10 mouse cellular contexts compared by ENCODE assay signal in genomic region chr10:93163711-93164488, GRCm38 (mm10). TPM values are rescaled to one million over a fixed set of nuclear protein-coding genes. Genes with fewer than 3 reads are reported as not detected.
A peak's percentile ranks its signal among the peaks of the same experiment; 100 is the strongest.
DNase-seq lines count a peak whose midpoint lies in the region; ATAC-seq and TF ChIP-seq lines count a peak whose summit lies in the region.
"Had no signal": no experiment of that assay in that cellular context is flagged by ENCODE, and none has a peak within 500 bp of the region (broad histone marks: within the 10 kb centered on the region; RNA-seq: fewer than 3 reads in every experiment).

No protein-coding gene starts in this region.

- no peak overlapping the region for H3K9ac ChIP-seq in midbrain, embryonic 11.5 days (ENCODE audit: low read length)
- H3K9ac ChIP-seq in liver, embryonic 12.5 days, result peak overlapping the region; percentile 28

- WGBS in midbrain, embryonic 11.5 days, result 52% methylated on average over 6 of the region's 6 CpGs
- 56% methylated on average over 6 of the region's 6 CpGs for WGBS in midbrain, embryonic 10.5 days
- 48% methylated on average over 6 of the region's 6 CpGs for WGBS in liver, embryonic 12.5 days (ENCODE audit: insufficient replicate concordance)
- WGBS in small intestine, adult 2 months, result 68% methylated on average over 6 of the region's 6 CpGs
- 84% methylated on average over 6 of the region's 6 CpGs for WGBS in limb, embryonic 10.5 days
- WGBS in embryonic facial prominence, embryonic 10.5 days, result 62% methylated on average over 6 of the region's 6 CpGs

- H3K27ac ChIP-seq in gastrocnemius, adult 2 months, result peak overlapping the region; percentile 38; the same call in 1 of the 2 replicates
- H3K27ac ChIP-seq in midbrain, embryonic 11.5 days (ENCODE audit: low read depth, low read length), result no peak overlapping the region
- H3K27ac ChIP-seq in midbrain, embryonic 10.5 days (replicated peaks), result no peak overlapping the region
- peak overlapping the region; percentile 63 for H3K27ac ChIP-seq in liver, embryonic 12.5 days
- peak overlapping the region; percentile 24; the same call in 1 of the 2 replicates for H3K27ac ChIP-seq in small intestine, adult 2 months (ENCODE audit: insufficient read depth, low read depth, low read length)
- no peak overlapping the region for H3K27ac ChIP-seq in limb, embryonic 10.5 days
- no peak overlapping the region; the same call in 1 of the 2 replicates for H3K27ac ChIP-seq in embryonic facial prominence, embryonic 10.5 days (replicated peaks)

- no peak for ATAC-seq in midbrain, embryonic 11.5 days (ENCODE audit: low FRiP score)
- ATAC-seq in liver, embryonic 12.5 days, result no peak

- DNase-seq in gastrocnemius, adult 2 months, result no peak
- no peak for DNase-seq in gastrocnemius, postnatal 14 days
- peak; percentile 86 for DNase-seq in midbrain, embryonic 11.5 days (ENCODE audit: low spot score, missing footprints)
- no peak for DNase-seq in midbrain, embryonic 10.5 days (ENCODE audit: low spot score)
- DNase-seq in limb, embryonic 10.5 days (ENCODE audit: low spot score), result no peak
- no peak for DNase-seq in embryonic facial prominence, embryonic 10.5 days (ENCODE audit: low spot score)
- DNase-seq: heart, postnatal 36 days; retina, postnatal 1 day had no signal

- H3K36me3 ChIP-seq in midbrain, embryonic 11.5 days (ENCODE audit: control insufficient read depth, insufficient read depth, low read length), result no peaks in the 10 kb centered on the region
- no peaks in the 10 kb centered on the region for H3K36me3 ChIP-seq in midbrain, embryonic 10.5 days
- no peaks in the 10 kb centered on the region for H3K36me3 ChIP-seq in liver, embryonic 12.5 days
- H3K36me3 ChIP-seq in small intestine, adult 2 months (ENCODE audit: control insufficient read depth, insufficient read depth, low read length), result no peaks in the 10 kb centered on the region
- no peaks in the 10 kb centered on the region for H3K36me3 ChIP-seq in limb, embryonic 10.5 days
- H3K36me3 ChIP-seq in embryonic facial prominence, embryonic 10.5 days (replicated peaks), result no peaks in the 10 kb centered on the region

- peaks cover 42% of the 10 kb centered on the region for H3K4me1 ChIP-seq in midbrain, embryonic 11.5 days (ENCODE audit: control insufficient read depth, insufficient read depth, low read length)
- H3K4me1 ChIP-seq in midbrain, embryonic 10.5 days, result peaks cover 75% of the 10 kb centered on the region
- peaks cover 66% of the 10 kb centered on the region for H3K4me1 ChIP-seq in liver, embryonic 12.5 days
- H3K4me1 ChIP-seq in small intestine, adult 2 months (ENCODE audit: control insufficient read depth, insufficient read depth, insufficient read length, low read length), result peaks cover 8% of the 10 kb centered on the region; the same call in 1 of the 2 replicates
- peaks cover 26% of the 10 kb centered on the region for H3K4me1 ChIP-seq in limb, embryonic 10.5 days
- peaks cover 60% of the 10 kb centered on the region for H3K4me1 ChIP-seq in embryonic facial prominence, embryonic 10.5 days

- H3K27me3 ChIP-seq in midbrain, embryonic 11.5 days (ENCODE audit: control insufficient read depth, insufficient read depth, low read length), result no peaks in the 10 kb centered on the region
- H3K27me3 ChIP-seq in midbrain, embryonic 10.5 days (ENCODE audit: low read depth, poor library complexity, severe bottlenecking), result no peaks in the 10 kb centered on the region
- H3K27me3 ChIP-seq in liver, embryonic 12.5 days (replicated peaks), result no peaks in the 10 kb centered on the region
- H3K27me3 ChIP-seq in small intestine, adult 2 months (ENCODE audit: control insufficient read depth, insufficient read depth, low read length), result no peaks in the 10 kb centered on the region
- no peaks in the 10 kb centered on the region for H3K27me3 ChIP-seq in limb, embryonic 10.5 days (ENCODE audit: low read depth, poor library complexity, severe bottlenecking)
- no peaks in the 10 kb centered on the region for H3K27me3 ChIP-seq in embryonic facial prominence, embryonic 10.5 days (replicated peaks; ENCODE audit: low read depth, poor library complexity, severe bottlenecking)

- TF ChIP-seq POLR2A in small intestine, adult 2 months (IDR thresholded peaks at IDR 0.05; ENCODE audit: low read depth, low read length), result no peak

- H3K4me2 ChIP-seq in midbrain, embryonic 11.5 days, result no peak overlapping the region
- H3K4me2 ChIP-seq in liver, embryonic 12.5 days, result peak overlapping the region; percentile 41

- no peak overlapping the region for H3K4me3 ChIP-seq in gastrocnemius, adult 2 months
- H3K4me3 ChIP-seq in midbrain, embryonic 11.5 days (ENCODE audit: low read depth, low read length), result no peak overlapping the region
- no peak overlapping the region for H3K4me3 ChIP-seq in midbrain, embryonic 10.5 days
- H3K4me3 ChIP-seq in liver, embryonic 12.5 days, result peak overlapping the region; percentile 15; the same call in 1 of the 2 replicates
- H3K4me3 ChIP-seq in small intestine, adult 2 months (ENCODE audit: low read depth, low read length), result no peak overlapping the region
- H3K4me3 ChIP-seq in limb, embryonic 10.5 days, result no peak overlapping the region
- no peak overlapping the region for H3K4me3 ChIP-seq in embryonic facial prominence, embryonic 10.5 days

- intact Hi-C loops in gastrocnemius, adult 2 months (cut with DNase I), result loop anchor here (5.0 kb wide), 3 partner anchors 68 to 263 kb away; no protein-coding TSS in a partner anchor
- intact Hi-C loops in gastrocnemius, postnatal 14 days (cut with DNase I; ENCODE audit: low total_unique reads), result loop anchor here (10.0 kb wide), 1 partner anchor 91 kb away; no protein-coding TSS in a partner anchor

- TF ChIP-seq CTCF in gastrocnemius, adult 2 months (IDR thresholded peaks at IDR 0.05), result no peak
- TF ChIP-seq CTCF in small intestine, adult 2 months (IDR thresholded peaks at IDR 0.05; ENCODE audit: extremely low read depth, insufficient read length, insufficient replicate concordance, low read depth, low read length), result no peak

- H3K9me3 ChIP-seq in midbrain, embryonic 11.5 days (ENCODE audit: control insufficient read depth, low read length), result no peaks in the 10 kb centered on the region
- H3K9me3 ChIP-seq in midbrain, embryonic 10.5 days (replicated peaks), result no peaks in the 10 kb centered on the region
- no peaks in the 10 kb centered on the region for H3K9me3 ChIP-seq in liver, embryonic 12.5 days (replicated peaks)
- no peaks in the 10 kb centered on the region for H3K9me3 ChIP-seq in limb, embryonic 10.5 days (replicated peaks)
- no peaks in the 10 kb centered on the region for H3K9me3 ChIP-seq in embryonic facial prominence, embryonic 10.5 days

RNA-seq across cellular contexts. Expression of gene Cdk17, which starts 3.2 kb away (rescaled TPM):
- total RNA-seq in gastrocnemius, adult 2 months (2021), result 1 to 10 TPM; 5.4 to 6.1 TPM
- 10 to 100 TPM in 1 of 2 experiments, 1 to 10 TPM in 1; 9.8 to 11.9 TPM for total RNA-seq in gastrocnemius, postnatal 14 days (2021)
- 36.8 and 40.3 TPM in 2 replicates for polyA plus RNA-seq in midbrain, embryonic 11.5 days (2014; fragmentation: Nextera tagmentation; extraction: Ambion mirVana)
- polyA plus RNA-seq in midbrain, embryonic 10.5 days (2016; fragmentation: Nextera tagmentation; extraction: Ambion mirVana), result 20.1 and 24.3 TPM in 2 replicates
- polyA plus RNA-seq in liver, embryonic 12.5 days (2016; fragmentation: Nextera tagmentation; extraction: Ambion mirVana), result 22.3 and 23.0 TPM in 2 replicates
- 4.3 and 5.2 TPM in 2 replicates for polyA plus RNA-seq in small intestine, adult 2 months (2012; rRNA removed)
- 13.9 and 15.4 TPM in 2 replicates for polyA plus RNA-seq in limb, embryonic 10.5 days (2016; fragmentation: Nextera tagmentation; extraction: Ambion mirVana)
- 18.1 and 19.0 TPM in 2 replicates for polyA plus RNA-seq in embryonic facial prominence, embryonic 10.5 days (2016; fragmentation: Nextera tagmentation; extraction: Ambion mirVana)

Comparison
In these comparisons a context has a peak if more than half of its experiments do, and no peak if none do; other contexts are left out.
1. H3K27ac ChIP-seq: peak in gastrocnemius, adult 2 months (single experiment), liver, embryonic 12.5 days (single experiment) and small intestine, adult 2 months (single experiment); none in midbrain, embryonic 11.5 days (single experiment), midbrain, embryonic 10.5 days (single experiment), limb, embryonic 10.5 days (single experiment) and embryonic facial prominence, embryonic 10.5 days (single experiment).